Mouse (Mus musculus) thymus, postnatal 14 days (tissue): ENCODE results near the gene Sdccag8.

Source experiments
- DNase-seq: peaks from one replicate; pipeline ENCODE4 v3.0.0; 2021

The Sdccag8 gene

GRCm38 (mm10) chr1:176814591-176815062 lies at the start of gene Sdccag8:
Gene Sdccag8 (plus strand): TSS chr1:176814660.
- DNase-seq: peak; percentile 92

GRCm38 (mm10) chr1:176774533-176774932 lies 39.9 kb upstream of the Sdccag8 start:
- no peak for DNase-seq

GRCm38 (mm10) chr1:176789326-176789725 lies 25.1 kb upstream of the Sdccag8 start:
- DNase-seq: no peak

- no peak for DNase-seq
These were observed 22.3 kb upstream of the Sdccag8 start for GRCm38 (mm10) chr1:176792175-176792574.

- DNase-seq: no peak
These were observed 15.8 kb upstream of the Sdccag8 start for GRCm38 (mm10) chr1:176798673-176799072.

- DNase-seq: peak; percentile 80
These were observed 13.6 kb upstream of the Sdccag8 start for GRCm38 (mm10) chr1:176800728-176801365.

- no peak for DNase-seq
These were observed 4.3 kb upstream of the Sdccag8 start for GRCm38 (mm10) chr1:176810161-176810560.

GRCm38 (mm10) chr1:176811892-176812291 lies 2.6 kb upstream of the Sdccag8 start:
- DNase-seq: no peak

- no peak for DNase-seq
These were observed 1.8 kb upstream of the Sdccag8 start for GRCm38 (mm10) chr1:176812491-176813291.

- peak; percentile 69 for DNase-seq
These were observed 996 bp upstream of the Sdccag8 start for GRCm38 (mm10) chr1:176813292-176814035.

GRCm38 (mm10) chr1:176814036-176814420 lies 432 bp upstream of the Sdccag8 start, which contains the start of gene Cep170:
Gene Cep170 (minus strand): TSS chr1:176814067.
- peak; percentile 94 for DNase-seq

GRCm38 (mm10) chr1:176816728-176817127 lies 2.3 kb downstream of the Sdccag8 start:
- no peak for DNase-seq

- no peak for DNase-seq
These were observed 3.7 kb downstream of the Sdccag8 start for GRCm38 (mm10) chr1:176818147-176818546.

- DNase-seq: no peak
These were observed 4.3 kb downstream of the Sdccag8 start for GRCm38 (mm10) chr1:176818763-176819162.

- no peak for DNase-seq
These were observed 7.5 kb downstream of the Sdccag8 start for GRCm38 (mm10) chr1:176821929-176822328.

GRCm38 (mm10) chr1:176822949-176823348 lies 8.5 kb downstream of the Sdccag8 start:
- no peak for DNase-seq

- DNase-seq: no peak
These were observed 9.4 kb downstream of the Sdccag8 start for GRCm38 (mm10) chr1:176823889-176824288.

GRCm38 (mm10) chr1:176824611-176825010 lies 10.2 kb downstream of the Sdccag8 start:
- DNase-seq: no peak

- DNase-seq: no peak
These were observed 10.6 kb downstream of the Sdccag8 start for GRCm38 (mm10) chr1:176825084-176825483.

- no peak for DNase-seq
These were observed 11.7 kb downstream of the Sdccag8 start for GRCm38 (mm10) chr1:176826186-176826585.

- no peak for DNase-seq
These were observed 12.5 kb downstream of the Sdccag8 start for GRCm38 (mm10) chr1:176826931-176827330.

GRCm38 (mm10) chr1:176827365-176827764 lies 12.9 kb downstream of the Sdccag8 start:
- no peak for DNase-seq

- no peak for DNase-seq
These were observed 13.6 kb downstream of the Sdccag8 start for GRCm38 (mm10) chr1:176827945-176828485.
